Mouse (Mus musculus): ENCODE data around the gene Nr3c2. TPM values are rescaled to one million over a fixed set of nuclear protein-coding genes. Genes with fewer than 3 reads are reported as not detected.

The Nr3c2 gene
- polyA plus RNA-seq, 1 experiment from 2014 or later, result 0.62 TPM

GRCm38 (mm10) chr8:77262216-77263009, 363.2 kb downstream of the Nr3c2 start:
- no peak overlapping the region for H3K9ac ChIP-seq (ENCODE audit: low read depth, low read length)
- peaks cover 2% of the 10 kb centered on the region; the same call in 1 of the 2 replicates for H3K36me3 ChIP-seq (ENCODE audit: control insufficient read depth, insufficient read depth, low read length)
- no peak overlapping the region for H3K4me3 ChIP-seq (ENCODE audit: low read depth, low read length)
- H3K9me3 ChIP-seq (replicated peaks; ENCODE audit: control insufficient read depth, low read length), result no peaks in the 10 kb centered on the region
- no peaks in the 10 kb centered on the region for H3K4me1 ChIP-seq (ENCODE audit: control insufficient read depth, insufficient read depth, low read length)
- no peak overlapping the region for H3K4me2 ChIP-seq
- no peak for ATAC-seq (replicated peaks; ENCODE audit: insufficient number of reproducible peaks, low FRiP score, low TSS enrichment)
- H3K27me3 ChIP-seq (ENCODE audit: control insufficient read depth, insufficient read depth, low read length), result no peaks in the 10 kb centered on the region
- 86% methylated on average over 12 of the region's 12 CpGs for WGBS (ENCODE audit: insufficient replicate concordance)
- H3K27ac ChIP-seq (ENCODE audit: low read depth, low read length), result no peak overlapping the region

DNA sequence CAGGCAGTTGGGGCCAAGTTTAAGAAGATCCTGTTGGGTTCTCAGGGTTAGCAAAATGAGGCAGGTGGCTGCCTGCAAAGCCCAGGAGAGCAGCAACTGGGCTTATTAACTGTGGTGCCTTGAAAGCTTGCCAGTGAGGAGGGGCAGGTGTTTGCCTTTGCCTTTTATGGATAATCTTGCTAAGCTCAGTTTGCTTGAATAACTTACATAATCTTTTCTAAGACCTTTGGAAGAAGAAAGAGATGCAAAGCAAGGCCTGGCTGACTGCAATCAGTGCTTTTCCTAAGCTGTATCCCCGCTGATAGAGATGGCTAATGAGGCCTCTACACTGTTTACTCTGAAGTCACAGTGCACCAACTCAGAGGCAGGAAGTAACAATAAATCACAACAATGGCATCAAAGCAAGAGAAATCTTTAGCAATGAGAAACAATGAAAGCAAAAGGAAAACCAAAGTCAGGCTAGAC, 368.7 kb downstream of the Nr3c2 start:
- H3K4me1 ChIP-seq (ENCODE audit: control insufficient read depth, insufficient read depth, low read length), result no peaks in the 10 kb centered on the region

GRCm38 (mm10) chr8:77272136-77272535, 372.9 kb downstream of the Nr3c2 start:
- Histone ChIP-seq H3K9me3 (replicated peaks; ENCODE audit: control insufficient read depth, low read length) (no peaks in the 10 kb centered on the region; the same call in 1 of the 2 replicates), H3K36me3 (ENCODE audit: control insufficient read depth, insufficient read depth, low read length) (peaks cover 3% of the 10 kb centered on the region; the same call in 1 of the 2 replicates), H3K4me1 (ENCODE audit: control insufficient read depth, insufficient read depth, low read length) (no peaks in the 10 kb centered on the region), H3K4me3 (ENCODE audit: low read depth, low read length) (no peak overlapping the region), H3K9ac (ENCODE audit: low read depth, low read length) (no peak overlapping the region), H3K27me3 (ENCODE audit: control insufficient read depth, insufficient read depth, low read length) (no peaks in the 10 kb centered on the region), H3K27ac (ENCODE audit: low read depth, low read length) (no peak overlapping the region), H3K4me2 (no peak overlapping the region)
- 85% methylated on average over 6 of the region's 6 CpGs for WGBS (ENCODE audit: insufficient replicate concordance)
- no peak for ATAC-seq (replicated peaks; ENCODE audit: insufficient number of reproducible peaks, low FRiP score, low TSS enrichment)

More for the DNA sequence above, 368.7 kb downstream of the Nr3c2 start:
- Histone ChIP-seq H3K27me3 (ENCODE audit: control insufficient read depth, insufficient read depth, low read length) (no peaks in the 10 kb centered on the region), H3K4me3 (ENCODE audit: low read depth, low read length) (no peak overlapping the region), H3K36me3 (ENCODE audit: control insufficient read depth, insufficient read depth, low read length) (peaks cover 3% of the 10 kb centered on the region; the same call in 1 of the 2 replicates), H3K27ac (ENCODE audit: low read depth, low read length) (no peak overlapping the region), H3K9me3 (replicated peaks; ENCODE audit: control insufficient read depth, low read length) (no peaks in the 10 kb centered on the region; the same call in 1 of the 2 replicates), H3K4me2 (no peak overlapping the region), H3K9ac (ENCODE audit: low read depth, low read length) (no peak overlapping the region)
- ATAC-seq (replicated peaks; ENCODE audit: insufficient number of reproducible peaks, low FRiP score, low TSS enrichment), result no peak
- 70% methylated on average over 1 of the region's 1 CpGs for WGBS (ENCODE audit: insufficient replicate concordance)

GRCm38 (mm10) chr8:77275571-77275970, 376.3 kb downstream of the Nr3c2 start:
- no peak overlapping the region for H3K9ac ChIP-seq (ENCODE audit: low read depth, low read length)
- ATAC-seq (replicated peaks; ENCODE audit: insufficient number of reproducible peaks, low FRiP score, low TSS enrichment), result no peak
- no peak overlapping the region for H3K4me2 ChIP-seq
- no peaks in the 10 kb centered on the region for H3K4me1 ChIP-seq (ENCODE audit: control insufficient read depth, insufficient read depth, low read length)
- H3K36me3 ChIP-seq (ENCODE audit: control insufficient read depth, insufficient read depth, low read length), result no peaks in the 10 kb centered on the region; the same call in 1 of the 2 replicates
- H3K4me3 ChIP-seq (ENCODE audit: low read depth, low read length), result no peak overlapping the region
- no peaks in the 10 kb centered on the region for H3K9me3 ChIP-seq (replicated peaks; ENCODE audit: control insufficient read depth, low read length)
- 89% methylated on average over 5 of the region's 5 CpGs for WGBS (ENCODE audit: insufficient replicate concordance)
- H3K27ac ChIP-seq (ENCODE audit: low read depth, low read length), result no peak overlapping the region
- no peaks in the 10 kb centered on the region for H3K27me3 ChIP-seq (ENCODE audit: control insufficient read depth, insufficient read depth, low read length)

DNA sequence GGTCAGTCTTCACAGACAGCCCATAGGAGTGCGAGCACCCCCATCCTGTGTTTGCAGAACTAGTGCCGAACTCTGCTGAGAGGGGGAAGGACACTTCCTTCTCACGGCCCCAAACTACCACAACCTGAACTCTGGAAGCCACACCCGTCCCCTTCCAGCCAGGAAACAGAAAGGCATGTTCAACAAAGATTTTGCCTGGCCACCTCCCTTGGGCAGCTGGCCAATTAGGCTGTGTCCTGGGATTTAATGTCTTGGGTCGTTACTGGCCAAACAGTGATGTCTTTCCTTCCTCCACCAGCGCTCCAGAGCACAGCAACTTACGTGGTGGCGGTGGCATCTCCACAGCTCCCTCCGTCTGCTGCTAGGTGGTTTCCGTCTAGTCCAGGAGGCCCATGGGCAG, 377.6 kb downstream of the Nr3c2 start:
- Histone ChIP-seq H3K9ac (ENCODE audit: low read depth, low read length) (no peak overlapping the region), H3K4me1 (ENCODE audit: control insufficient read depth, insufficient read depth, low read length) (no peaks in the 10 kb centered on the region), H3K9me3 (replicated peaks; ENCODE audit: control insufficient read depth, low read length) (no peaks in the 10 kb centered on the region), H3K36me3 (ENCODE audit: control insufficient read depth, insufficient read depth, low read length) (no peaks in the 10 kb centered on the region), H3K27me3 (ENCODE audit: control insufficient read depth, insufficient read depth, low read length) (no peaks in the 10 kb centered on the region), H3K4me3 (ENCODE audit: low read depth, low read length) (no peak overlapping the region), H3K27ac (ENCODE audit: low read depth, low read length) (no peak overlapping the region), H3K4me2 (no peak overlapping the region)
- ATAC-seq (replicated peaks; ENCODE audit: insufficient number of reproducible peaks, low FRiP score, low TSS enrichment), result no peak
- WGBS (ENCODE audit: insufficient replicate concordance), result 80% methylated on average over 10 of the region's 10 CpGs

DNA sequence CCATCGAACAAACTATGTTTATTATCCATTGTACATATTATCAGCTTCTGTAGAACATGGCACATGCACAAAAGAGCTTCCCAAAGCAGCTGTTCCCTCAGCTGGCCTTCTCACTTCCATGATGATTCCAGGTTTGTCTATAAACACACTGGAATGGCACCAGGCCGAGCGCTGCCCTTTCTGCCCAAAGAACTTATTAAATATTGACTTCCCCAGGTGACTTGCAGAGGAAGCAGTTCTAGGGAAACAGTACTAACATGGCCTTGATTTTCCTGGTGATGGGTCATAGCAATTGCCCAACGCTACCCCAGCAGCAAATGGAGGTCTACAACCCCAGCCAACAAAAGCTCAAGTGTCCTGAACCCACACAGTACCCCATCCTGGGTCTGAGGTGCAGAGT, 379.0 kb downstream of the Nr3c2 start:
- Histone ChIP-seq H3K9me3 (replicated peaks; ENCODE audit: control insufficient read depth, low read length) (no peaks in the 10 kb centered on the region), H3K4me2 (no peak overlapping the region), H3K36me3 (ENCODE audit: control insufficient read depth, insufficient read depth, low read length) (no peaks in the 10 kb centered on the region), H3K27ac (ENCODE audit: low read depth, low read length) (no peak overlapping the region), H3K9ac (ENCODE audit: low read depth, low read length) (no peak overlapping the region), H3K4me3 (ENCODE audit: low read depth, low read length) (no peak overlapping the region), H3K27me3 (ENCODE audit: control insufficient read depth, insufficient read depth, low read length) (no peaks in the 10 kb centered on the region), H3K4me1 (ENCODE audit: control insufficient read depth, insufficient read depth, low read length) (no peaks in the 10 kb centered on the region)
- no peak for ATAC-seq (replicated peaks; ENCODE audit: insufficient number of reproducible peaks, low FRiP score, low TSS enrichment)
- 91% methylated on average over 4 of the region's 4 CpGs for WGBS (ENCODE audit: insufficient replicate concordance)

- no peak for ATAC-seq (replicated peaks; ENCODE audit: insufficient number of reproducible peaks, low FRiP score, low TSS enrichment)
- H3K27ac ChIP-seq (ENCODE audit: low read depth, low read length), result no peak overlapping the region
- H3K4me2 ChIP-seq, result no peak overlapping the region
- no peak overlapping the region for H3K9ac ChIP-seq (ENCODE audit: low read depth, low read length)
- 0 out of 2 replicates have a peak, but pooled peaks cover 3% of the 10 kb centered on the region for H3K9me3 ChIP-seq (replicated peaks; ENCODE audit: control insufficient read depth, low read length)
- H3K4me3 ChIP-seq (ENCODE audit: low read depth, low read length), result no peak overlapping the region
- H3K4me1 ChIP-seq (ENCODE audit: control insufficient read depth, insufficient read depth, low read length), result no peaks in the 10 kb centered on the region
- H3K27me3 ChIP-seq (ENCODE audit: control insufficient read depth, insufficient read depth, low read length), result no peaks in the 10 kb centered on the region
- no peaks in the 10 kb centered on the region for H3K36me3 ChIP-seq (ENCODE audit: control insufficient read depth, insufficient read depth, low read length)
- 46% methylated on average over 3 of the region's 3 CpGs for WGBS (ENCODE audit: insufficient replicate concordance)
Observed at GRCm38 (mm10) chr8:77279977-77280376, 380.7 kb downstream of the Nr3c2 start.

- no peak overlapping the region for H3K4me2 ChIP-seq
- H3K9me3 ChIP-seq (replicated peaks; ENCODE audit: control insufficient read depth, low read length), result 0 out of 2 replicates have a peak, but pooled peaks cover 3% of the 10 kb centered on the region
- H3K4me3 ChIP-seq (ENCODE audit: low read depth, low read length), result no peak overlapping the region
- no peaks in the 10 kb centered on the region for H3K27me3 ChIP-seq (ENCODE audit: control insufficient read depth, insufficient read depth, low read length)
- WGBS (ENCODE audit: insufficient replicate concordance), result 78% methylated on average over 7 of the region's 7 CpGs
- H3K4me1 ChIP-seq (ENCODE audit: control insufficient read depth, insufficient read depth, low read length), result no peaks in the 10 kb centered on the region
- no peak overlapping the region for H3K9ac ChIP-seq (ENCODE audit: low read depth, low read length)
- H3K27ac ChIP-seq (ENCODE audit: low read depth, low read length), result no peak overlapping the region
- no peak for ATAC-seq (replicated peaks; ENCODE audit: insufficient number of reproducible peaks, low FRiP score, low TSS enrichment)
- H3K36me3 ChIP-seq (ENCODE audit: control insufficient read depth, insufficient read depth, low read length), result no peaks in the 10 kb centered on the region
Observed at GRCm38 (mm10) chr8:77282605-77283236, 383.5 kb downstream of the Nr3c2 start.

All from heart, embryonic 11.5 days (tissue).